Mouse (Mus musculus) midbrain, postnatal 0 days (tissue): ENCODE data around the gene Ninj1. TPM values are rescaled to one million over a fixed set of nuclear protein-coding genes. Genes with fewer than 3 reads are reported as not detected.

Source experiments
- ATAC-seq: fragments of 200-750 bp; cut with Nextera tagmentation; 2 replicates; pipeline ENCODE4 v1.8.0; 2017; ENCODE audit warnings: moderate number of reproducible peaks, mild to moderate bottlenecking, moderate TSS enrichment, moderate library complexity; ENCODE audit not compliant: low FRiP score
- DNase-seq: peaks from one replicate; pipeline ENCODE4 v3.0.0-alpha.2; 2015; ENCODE audit warnings: low spot score
- H3K27ac ChIP-seq: fragments of 300-500 bp; sonication (generic); 2 replicates; pipeline ENCODE4 v1.5.1; 2014; ENCODE audit warnings: low read depth, mild to moderate bottlenecking, low read length, mixed read lengths
- H3K27me3 ChIP-seq: fragments of 300-500 bp; sonication (generic); 2 replicates; pipeline ENCODE4 v1.6.1; 2014; ENCODE audit warnings: low read length, control low read depth, mixed read lengths; ENCODE audit not compliant: insufficient read depth
- H3K36me3 ChIP-seq: fragments of 300-500 bp; sonication (generic); 2 replicates; pipeline ENCODE4 v1.6.1; 2014; ENCODE audit warnings: low read length, control low read depth, mixed read lengths; ENCODE audit not compliant: insufficient read depth
- H3K4me1 ChIP-seq: fragments of 300-500 bp; sonication (generic); 2 replicates; pipeline ENCODE4 v1.6.1; 2014; ENCODE audit warnings: mild to moderate bottlenecking, control low read depth, antibody characterized with exemption, low read length, mixed read lengths; ENCODE audit not compliant: insufficient read depth
- H3K4me2 ChIP-seq: fragments of 300-500 bp; sonication (generic); 2 replicates; pipeline ENCODE4 v1.6.1; 2014; ENCODE audit warnings: low read depth, mild to moderate bottlenecking, low read length, mixed read lengths; ENCODE audit not compliant: poor library complexity, severe bottlenecking
- H3K4me3 ChIP-seq: fragments of 300-500 bp; sonication (generic); 2 replicates; pipeline ENCODE4 v1.5.1; 2014; ENCODE audit warnings: low read depth, mild to moderate bottlenecking, low read length, moderate library complexity
- H3K9ac ChIP-seq: fragments of 300-500 bp; sonication (generic); replicated peaks from 2 replicates; pipeline ENCODE4 v1.6.1; 2014; ENCODE audit warnings: mild to moderate bottlenecking, low read length, moderate library complexity, mixed read lengths; ENCODE audit not compliant: poor library complexity, severe bottlenecking
- H3K9me3 ChIP-seq: fragments of 300-500 bp; sonication (generic); 2 replicates; pipeline ENCODE4 v1.6.1; 2016; ENCODE audit warnings: low read length, control low read depth
- CTCF ChIP-seq: IDR thresholded peaks from 2 replicates; pipeline ENCODE4 v1.5.1; 2016; ENCODE audit warnings: antibody characterized with exemption, mild to moderate bottlenecking
- WGBS: fragments of 180-500 bp; shearing (Covaris S2); extraction: QIAGEN DNeasy Blood & Tissue Kit; methylation state at CpG from one replicate; pipeline ENCODE4 v1.1.7; 2014; 5-methylcytosine and 5-hydroxymethylcytosine counted together
- polyA plus RNA-seq: library from polyadenylated mRNA; unstranded; fragments of >200 nt; fragmentation: Nextera tagmentation; extraction: Ambion mirVana; gene quantifications from 2 replicates; pipeline ENCODE4 v1.2.1, GENCODE M21; 2015
- total RNA-seq: library from RNA; depleted of rRNA; stranded (reverse); fragments of >200 nt; gene quantifications from 2 replicates; pipeline ENCODE4 v1.2.3, GENCODE M21; 2014; rRNA removed

Gene Ninj1
- total and polyA plus RNA-seq, 2 experiments from 2014 or later, result 29.7 to 34.8 TPM

DNA sequence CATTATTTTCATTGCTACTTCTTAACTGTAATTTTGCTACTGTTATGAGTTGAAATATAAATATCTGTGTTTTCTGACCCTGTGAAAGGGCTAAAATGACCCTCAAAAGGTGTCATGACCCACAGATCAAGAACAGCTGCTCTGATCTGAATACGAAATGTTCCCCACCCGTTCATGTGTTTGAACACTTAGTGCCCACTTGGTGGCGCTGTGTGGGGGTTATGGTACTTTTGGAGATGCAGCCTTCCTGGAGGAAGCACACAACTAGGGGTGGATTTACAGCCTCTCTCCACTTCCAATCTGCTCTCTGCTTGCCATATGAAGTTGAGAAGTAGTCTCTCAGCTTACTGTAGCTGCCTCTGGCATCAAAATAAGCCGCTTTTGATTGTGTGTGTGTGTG is 47.4 kb downstream of the Ninj1 start:
- Histone ChIP-seq H3K9ac (no peak overlapping the region), H3K4me1 (no peaks in the 10 kb centered on the region), H3K27me3 (no peaks in the 10 kb centered on the region), H3K36me3 (no peaks in the 10 kb centered on the region), H3K4me2 (no peak overlapping the region), H3K27ac (no peak overlapping the region), H3K4me3 (no peak overlapping the region), H3K9me3 (no peaks in the 10 kb centered on the region)
- DNase-seq (no peak), ATAC-seq (no peak)
- WGBS, result 92% methylated on average over 4 of the region's 4 CpGs
- peak; percentile 14 for TF ChIP-seq CTCF

GRCm38 (mm10) chr13:49237617-49238016 is 50.3 kb downstream of the Ninj1 start:
- Histone ChIP-seq H3K27me3 (no peaks in the 10 kb centered on the region), H3K4me2 (no peak overlapping the region), H3K9ac (no peak overlapping the region), H3K4me3 (no peak overlapping the region), H3K4me1 (no peaks in the 10 kb centered on the region), H3K9me3 (no peaks in the 10 kb centered on the region), H3K27ac (no peak overlapping the region), H3K36me3 (no peaks in the 10 kb centered on the region)
- TF ChIP-seq CTCF, result no peak
- ATAC-seq, result no peak
- WGBS, result 95% methylated on average over 8 of the region's 8 CpGs
- DNase-seq, result no peak

DNA sequence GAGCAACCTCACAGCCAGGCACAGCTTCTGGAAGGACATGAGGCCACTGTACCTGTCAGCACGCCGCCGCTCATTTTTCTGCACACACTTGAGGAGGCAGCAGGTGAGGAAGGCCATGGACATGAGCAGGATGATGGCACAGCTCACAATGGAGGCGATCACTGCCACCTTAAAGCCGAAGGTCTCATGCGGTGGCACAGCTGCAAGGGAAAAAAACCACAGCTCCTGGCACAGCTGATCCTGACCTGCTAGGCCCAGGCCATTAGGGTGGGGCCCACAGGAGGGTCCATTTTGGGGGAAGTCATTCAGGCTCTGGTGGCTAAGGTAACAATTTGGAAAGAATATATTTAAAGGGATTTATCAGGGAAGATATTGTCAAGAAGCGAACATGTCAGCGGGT is 51.5 kb downstream of the Ninj1 start:
- no peaks in the 10 kb centered on the region for H3K36me3 ChIP-seq
- ATAC-seq (no peak), DNase-seq (no peak)
- 94% methylated on average over 8 of the region's 8 CpGs for WGBS
- no peak for TF ChIP-seq CTCF
- H3K27ac ChIP-seq, result no peak overlapping the region
- no peak overlapping the region for H3K4me2 ChIP-seq
- H3K27me3 ChIP-seq, result no peaks in the 10 kb centered on the region
- H3K9me3 ChIP-seq, result no peaks in the 10 kb centered on the region
- H3K4me1 ChIP-seq, result no peaks in the 10 kb centered on the region
- H3K9ac ChIP-seq, result no peak overlapping the region
- H3K4me3 ChIP-seq, result no peak overlapping the region

- Histone ChIP-seq H3K27ac (no peak overlapping the region), H3K4me3 (no peak overlapping the region), H3K4me2 (no peak overlapping the region), H3K4me1 (no peaks in the 10 kb centered on the region), H3K27me3 (peaks cover 12% of the 10 kb centered on the region), H3K9ac (no peak overlapping the region), H3K36me3 (no peaks in the 10 kb centered on the region), H3K9me3 (no peaks in the 10 kb centered on the region)
- TF ChIP-seq CTCF, result no peak
- DNase-seq, result no peak
- no peak for ATAC-seq
- 69% methylated on average over 9 of the region's 9 CpGs for WGBS
Observed at GRCm38 (mm10) chr13:49242321-49243065, 55.2 kb downstream of the Ninj1 start.

GRCm38 (mm10) chr13:49243492-49243891 is 56.2 kb downstream of the Ninj1 start:
- no peak for TF ChIP-seq CTCF
- WGBS, result 91% methylated on average over 2 of the region's 2 CpGs
- Histone ChIP-seq H3K4me1 (peaks cover 6% of the 10 kb centered on the region; the same call in 1 of the 2 replicates), H3K9ac (no peak overlapping the region), H3K4me2 (no peak overlapping the region), H3K36me3 (no peaks in the 10 kb centered on the region), H3K9me3 (no peaks in the 10 kb centered on the region), H3K27ac (no peak overlapping the region), H3K4me3 (no peak overlapping the region), H3K27me3 (peaks cover 22% of the 10 kb centered on the region)
- DNase-seq (no peak), ATAC-seq (no peak)

- DNase-seq, result no peak
Observed at GRCm38 (mm10) chr13:49245251-49245650, 58.0 kb downstream of the Ninj1 start.

More at GRCm38 (mm10) chr13:49245251-49245650, 58.0 kb downstream of the Ninj1 start:
- 57% methylated on average over 4 of the region's 4 CpGs for WGBS
- H3K27ac ChIP-seq, result no peak overlapping the region
- peaks cover 6% of the 10 kb centered on the region; the same call in 1 of the 2 replicates for H3K4me1 ChIP-seq
- no peaks in the 10 kb centered on the region for H3K9me3 ChIP-seq
- no peak overlapping the region for H3K4me3 ChIP-seq
- no peak for TF ChIP-seq CTCF
- no peak for ATAC-seq
- H3K27me3 ChIP-seq, result peaks cover 23% of the 10 kb centered on the region
- no peak overlapping the region for H3K4me2 ChIP-seq
- H3K9ac ChIP-seq, result no peak overlapping the region
- H3K36me3 ChIP-seq, result no peaks in the 10 kb centered on the region

Other genes starting within 250 kb of the Ninj1 start
- gene Fam120a, start 219.5 kb upstream of the Ninj1 start, total RNA-seq, result 45.6 and 58.3 TPM in 2 replicates
- gene Fam120a, start 219.5 kb upstream of the Ninj1 start, polyA plus RNA-seq, result 8.5 and 9.5 TPM in 2 replicates
- 62.9 and 63.4 TPM in 2 replicates for gene Wnk2, start 39.5 kb upstream of the Ninj1 start, total RNA-seq
- gene Wnk2, start 39.5 kb upstream of the Ninj1 start, polyA plus RNA-seq, result 15.2 and 17.7 TPM in 2 replicates
- 25.8 and 32.7 TPM in 2 replicates for gene Card19, start 28.6 kb downstream of the Ninj1 start, total RNA-seq
- gene Card19, start 28.6 kb downstream of the Ninj1 start, polyA plus RNA-seq, result 39.8 and 44.5 TPM in 2 replicates
- gene Susd3, start 61.2 kb downstream of the Ninj1 start, total RNA-seq, result 0.33 and 1.2 TPM in 2 replicates
- 0.63 and 0.92 TPM in 2 replicates for gene Susd3, start 61.2 kb downstream of the Ninj1 start, polyA plus RNA-seq
- gene Fgd3, start 132.8 kb downstream of the Ninj1 start, total RNA-seq, result 9.3 and 12.0 TPM in 2 replicates
- gene Fgd3, start 132.8 kb downstream of the Ninj1 start, polyA plus RNA-seq, result 2.1 and 2.4 TPM in 2 replicates
- gene Bicd2, start 154.1 kb downstream of the Ninj1 start, total RNA-seq, result 49.3 and 50.4 TPM in 2 replicates
- gene Bicd2, start 154.1 kb downstream of the Ninj1 start, polyA plus RNA-seq, result 24.0 and 24.1 TPM in 2 replicates
- gene Ippk, start 233.8 kb downstream of the Ninj1 start, total RNA-seq, result 11.9 TPM in 2 replicates
- 10.4 and 10.9 TPM in 2 replicates for gene Ippk, start 233.8 kb downstream of the Ninj1 start, polyA plus RNA-seq